Mouse (Mus musculus) ovary, adult 18-20 months (tissue): Measurements from ENCODE around the gene Olfr613.
"Not testable (repeated sequence)": the region's sequence is repeated elsewhere in the genome, so short reads cannot be mapped to it uniquely, and the experiment has no call there.

Experiments
- DNase-seq: peaks from one replicate; pipeline ENCODE4 v3.0.0; 2022; ENCODE audit warnings: low spot score, mixed read lengths

The Olfr613 gene

DNA sequence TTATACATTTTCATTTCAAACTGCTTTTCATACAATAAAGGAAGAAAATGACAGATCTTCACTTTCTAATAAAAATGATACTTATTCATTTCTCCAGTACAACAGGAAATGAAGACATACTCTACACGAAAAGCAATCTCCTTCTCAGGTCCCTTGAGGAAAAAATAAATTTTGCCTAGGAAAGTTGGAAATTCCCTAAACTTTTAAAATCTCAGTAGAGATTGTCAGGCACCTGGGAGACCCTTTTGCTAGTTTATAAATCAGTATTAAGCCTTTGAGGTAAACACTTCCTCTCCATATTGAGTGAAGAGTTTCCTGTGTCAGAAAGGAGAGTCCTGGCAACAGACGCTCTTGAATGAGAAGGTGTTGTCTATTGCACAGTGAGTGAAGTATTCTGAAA is at the start of gene Olfr613:
Olfr613 (plus strand) TSS at position 301 of the 400 bp plus-strand sequence.
- no peak for DNase-seq

GRCm38 (mm10) chr7:103512022-103512421 is 35.9 kb upstream of the Olfr613 start, which contains the start of gene Olfr610:
TSS of gene Olfr610 (minus strand) at chr7:103512122.
- no peak for DNase-seq

DNA sequence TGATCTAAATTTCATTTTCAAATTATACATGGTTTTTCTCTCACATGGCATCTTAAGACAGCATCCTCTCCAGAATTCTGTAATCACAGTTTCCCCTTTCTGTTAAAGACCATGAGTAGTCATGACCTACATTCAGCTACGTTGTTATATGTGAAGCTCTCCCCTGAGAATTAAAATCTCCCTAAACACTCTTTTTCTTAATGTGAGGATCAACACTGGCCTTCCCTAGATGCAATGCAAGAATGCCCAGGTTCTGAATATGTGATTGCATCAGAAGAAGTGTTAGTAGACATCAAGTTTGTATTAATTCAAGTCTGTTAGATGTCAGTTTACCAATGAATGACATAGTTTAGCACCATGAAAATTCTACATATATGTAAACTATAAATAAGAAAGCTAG is 27.1 kb upstream of the Olfr613 start, which contains the start of gene Olfr611:
Olfr611 (minus strand) TSS at position 101 of the 400 bp plus-strand sequence.
- DNase-seq, result not testable (repeated sequence)

DNA sequence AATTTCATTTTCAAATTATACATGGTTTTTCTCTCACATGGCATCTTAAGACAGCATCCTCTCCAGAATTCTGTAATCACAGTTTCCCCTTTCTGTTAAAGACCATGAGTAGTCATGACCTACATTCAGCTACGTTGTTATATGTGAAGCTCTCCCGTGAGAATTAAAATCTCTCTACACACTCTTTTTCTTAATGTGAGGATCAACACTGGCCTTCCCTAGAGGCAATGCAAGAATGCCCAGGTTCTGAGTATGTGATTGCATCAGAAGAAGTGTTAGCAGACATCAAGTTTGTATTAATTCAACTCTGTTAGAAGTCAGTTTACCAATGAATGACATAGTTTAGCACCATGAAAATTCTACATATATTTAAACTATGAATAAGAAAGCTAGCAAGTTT is 5.3 kb upstream of the Olfr613 start, which contains the start of gene Olfr612:
Olfr612 (minus strand) TSS at position 101 of the 400 bp plus-strand sequence.
- not testable (repeated sequence) for DNase-seq

- no peak for DNase-seq
These were observed 7.9 kb downstream of the Olfr613 start, which contains the start of gene Olfr615 for GRCm38 (mm10) chr7:103555779-103556178. TSS of gene Olfr615 (plus strand) at chr7:103556079.

DNA sequence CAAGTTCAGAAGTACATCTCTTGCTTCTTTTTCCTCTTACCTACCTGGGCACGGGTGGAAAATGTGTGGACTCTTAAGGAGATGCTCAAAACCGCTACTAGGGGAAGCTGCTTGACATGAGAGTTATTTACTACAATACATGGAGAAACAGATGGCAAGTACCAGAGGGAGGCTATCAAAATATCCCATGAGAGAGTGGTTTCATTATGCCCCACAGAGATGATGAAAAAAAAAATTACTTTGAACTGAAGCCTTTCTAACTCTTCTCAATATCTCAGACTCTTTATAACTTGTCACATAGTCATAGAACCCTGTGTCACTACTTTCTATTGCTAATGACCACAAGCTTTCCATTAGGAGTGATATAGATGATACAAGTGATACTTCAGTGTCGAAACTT is 21.2 kb downstream of the Olfr613 start, which contains the start of gene Olfr616:
Olfr616 (minus strand) TSS at position 101 of the 400 bp plus-strand sequence.
- no peak for DNase-seq

DNA sequence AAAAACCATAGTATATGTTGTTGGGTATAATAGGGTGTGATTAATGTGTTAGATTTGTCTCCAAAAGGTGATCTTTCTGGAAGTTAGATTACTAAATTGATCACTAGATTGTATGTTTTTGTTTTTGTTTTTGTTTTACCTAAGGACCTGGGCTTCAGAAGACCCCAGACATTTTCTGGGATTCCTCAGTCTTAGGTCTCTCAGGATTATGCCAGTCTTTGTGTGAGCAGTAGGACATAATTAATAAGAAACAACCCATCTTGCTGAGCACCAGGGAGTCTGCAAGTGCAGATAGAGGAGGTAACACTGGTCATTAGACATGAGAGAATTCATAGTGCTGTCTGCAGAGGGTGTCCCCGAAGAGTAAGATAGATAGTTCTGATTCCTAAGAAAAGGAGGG is 24.9 kb downstream of the Olfr613 start, which contains the start of gene Olfr617:
Olfr617 (plus strand) TSS at position 301 of the 400 bp plus-strand sequence.
- DNase-seq, result no peak

- no peak for DNase-seq
These were observed 41.9 kb downstream of the Olfr613 start, which contains the start of gene Olfr618 for GRCm38 (mm10) chr7:103589803-103590202. TSS of gene Olfr618 (plus strand) at chr7:103590103.

- DNase-seq, result no peak
These were observed 52.4 kb downstream of the Olfr613 start, which contains the start of gene Olfr619 for GRCm38 (mm10) chr7:103600275-103600674. TSS of gene Olfr619 (plus strand) at chr7:103600575.
